Mouse (Mus musculus): ENCODE results near the gene Pi4k2a.

Pi4k2a gene

DNA sequence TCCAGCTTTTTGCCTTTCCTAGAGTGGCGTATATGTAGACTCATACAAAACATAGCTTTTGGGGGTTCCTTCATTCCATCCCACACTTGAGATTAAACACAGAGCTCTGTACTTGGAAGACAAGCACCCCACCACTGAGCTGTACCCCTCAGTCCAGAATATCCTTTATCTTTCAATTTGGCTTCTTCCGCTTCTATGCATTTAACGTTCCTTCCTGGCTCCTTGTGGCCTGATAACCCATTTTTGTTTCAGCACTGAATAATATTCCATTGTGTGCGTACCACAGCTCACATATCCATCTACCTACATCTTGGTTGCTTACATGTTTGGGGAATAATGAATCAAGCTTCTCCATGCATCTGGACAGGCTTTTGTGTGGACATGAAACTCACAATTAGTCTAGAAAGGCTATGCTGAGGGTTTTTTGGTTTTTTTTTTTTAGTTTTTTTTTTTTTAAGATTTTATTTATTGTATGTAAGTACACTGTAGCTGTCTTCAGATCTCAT lies 47.0 kb downstream of the Pi4k2a start:
- DNase-seq = no peak

DNA sequence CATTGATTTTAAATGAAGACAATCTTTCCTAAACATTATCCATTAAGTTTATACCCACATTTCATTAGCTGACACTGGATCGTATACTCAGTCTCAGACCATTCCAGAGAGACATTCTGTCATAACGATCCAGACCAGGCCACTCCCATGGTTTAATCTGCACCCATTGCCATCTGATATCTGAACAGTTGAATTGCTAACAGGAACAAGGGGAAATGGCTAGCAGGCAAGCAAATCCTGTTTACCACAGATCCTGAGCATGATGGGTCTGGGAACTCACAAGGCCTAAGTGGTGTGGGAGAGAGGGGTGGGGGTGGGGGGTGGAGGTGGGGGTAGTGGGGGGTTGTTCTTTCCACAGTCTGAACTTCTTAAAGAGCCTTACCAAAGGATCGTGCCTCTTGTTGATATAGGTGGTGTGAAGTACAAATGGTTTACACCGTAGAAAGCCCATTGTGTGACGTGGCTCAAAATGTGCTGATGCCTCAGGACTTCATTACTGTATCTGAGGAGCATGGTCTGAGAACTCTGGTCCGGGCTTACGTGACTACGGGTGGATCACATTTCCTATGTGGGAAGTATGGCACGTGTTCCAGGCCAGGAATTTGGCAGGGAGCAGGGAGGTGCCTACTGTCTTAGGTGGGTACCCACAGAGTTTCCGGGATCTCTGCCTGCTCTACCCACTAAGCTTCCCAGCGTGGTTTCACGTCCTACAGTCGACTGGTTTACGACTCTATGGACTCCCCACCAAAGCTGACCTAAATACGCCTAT lies 48.4 kb downstream of the Pi4k2a start:
- no peak for DNase-seq

DNA sequence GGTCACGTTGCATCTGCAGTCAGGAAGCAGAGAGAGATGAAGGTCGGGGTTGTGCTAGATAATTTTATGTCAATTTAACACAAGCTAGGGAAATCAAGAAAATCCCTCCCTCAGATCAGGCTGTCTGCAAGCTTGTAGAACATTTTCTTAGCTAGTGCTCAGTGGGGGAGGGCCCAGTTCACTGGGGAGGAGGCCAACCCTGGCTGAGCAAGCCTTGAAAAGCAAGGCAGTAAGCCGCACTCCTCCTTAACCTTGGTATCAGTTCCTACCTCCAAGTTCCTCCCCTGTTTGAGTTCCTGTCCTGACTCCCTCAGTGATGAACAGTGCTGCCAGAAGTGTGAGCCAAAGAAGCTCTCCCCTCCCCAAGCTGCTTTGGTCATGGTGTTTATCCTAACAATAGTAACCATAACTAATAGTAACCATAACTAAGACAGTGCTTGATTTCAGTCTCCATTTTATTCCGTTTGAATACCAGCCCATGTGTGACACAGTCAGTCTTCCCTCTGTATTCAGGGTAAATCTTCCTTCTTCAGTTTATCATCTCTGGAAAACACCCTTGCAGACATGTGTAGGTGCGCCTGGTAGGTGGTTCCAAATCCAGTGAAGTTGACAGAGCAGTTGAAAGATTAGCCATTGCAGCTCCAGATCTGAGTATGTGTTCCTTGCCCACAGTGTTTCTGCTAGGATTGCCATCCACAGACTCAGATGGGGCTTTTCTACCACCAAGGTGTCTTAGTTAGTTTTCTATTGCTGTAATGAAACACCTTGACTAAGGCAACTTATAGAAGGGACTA lies 49.7 kb downstream of the Pi4k2a start:
- DNase-seq = no peak

DNA sequence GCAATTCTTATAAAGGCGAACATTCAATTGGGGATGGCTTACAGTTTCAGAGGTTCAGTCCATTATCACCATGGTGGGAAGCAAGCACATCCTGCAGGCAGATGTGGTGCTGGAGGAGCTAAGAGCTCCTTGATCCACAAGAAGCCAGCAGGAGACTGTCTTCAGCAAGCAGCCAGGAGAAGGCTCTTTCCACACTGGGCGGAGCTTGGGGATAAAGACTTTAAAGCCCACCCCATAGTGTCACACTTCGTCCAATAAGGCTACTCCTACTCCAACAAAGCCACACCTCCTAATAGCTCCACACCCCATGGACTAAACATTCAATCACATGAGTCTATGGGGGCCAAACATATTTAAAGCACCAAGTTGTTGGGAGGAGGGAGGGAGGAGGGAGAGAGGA lies 51.7 kb downstream of the Pi4k2a start:
- DNase-seq = no peak

DNA sequence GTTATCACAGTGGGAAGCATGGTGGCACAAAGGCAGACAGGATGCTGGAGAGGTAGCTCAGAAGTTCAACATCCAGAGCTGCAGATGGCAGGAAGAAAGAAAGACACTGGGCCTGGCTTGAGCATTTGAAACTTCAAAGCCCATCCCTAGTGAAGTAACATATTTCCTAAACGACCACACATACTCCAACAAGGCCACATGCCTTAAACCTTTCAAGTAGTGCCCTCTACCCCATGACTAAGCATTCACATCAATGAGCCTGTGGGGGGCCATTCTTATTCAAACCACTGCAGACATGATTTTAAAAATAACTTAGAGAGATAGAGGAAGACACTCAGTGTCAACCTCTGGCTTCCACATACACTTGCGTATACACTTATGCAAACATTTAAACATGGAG lies 52.5 kb downstream of the Pi4k2a start:
- DNase-seq = no peak

DNA sequence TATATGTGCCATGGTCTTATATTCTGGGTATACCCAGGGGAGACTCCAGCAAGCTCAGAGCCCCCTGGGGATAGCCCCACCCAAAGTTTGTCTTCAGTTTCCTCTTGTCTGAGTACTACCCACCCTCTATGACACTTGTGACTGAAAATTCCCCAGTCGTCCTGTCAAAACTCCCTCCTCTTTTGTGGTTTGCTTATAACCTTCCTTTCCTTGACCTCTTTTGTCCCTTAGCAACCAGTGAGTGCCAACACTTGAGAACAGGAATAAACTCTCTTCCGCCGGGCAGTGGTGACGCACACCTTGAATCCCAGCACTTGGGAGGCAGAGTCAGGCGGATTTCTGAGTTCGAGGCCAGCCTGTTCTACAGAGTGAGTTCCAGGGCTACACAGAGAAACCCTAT lies 53.8 kb downstream of the Pi4k2a start:
- DNase-seq = no peak

DNA sequence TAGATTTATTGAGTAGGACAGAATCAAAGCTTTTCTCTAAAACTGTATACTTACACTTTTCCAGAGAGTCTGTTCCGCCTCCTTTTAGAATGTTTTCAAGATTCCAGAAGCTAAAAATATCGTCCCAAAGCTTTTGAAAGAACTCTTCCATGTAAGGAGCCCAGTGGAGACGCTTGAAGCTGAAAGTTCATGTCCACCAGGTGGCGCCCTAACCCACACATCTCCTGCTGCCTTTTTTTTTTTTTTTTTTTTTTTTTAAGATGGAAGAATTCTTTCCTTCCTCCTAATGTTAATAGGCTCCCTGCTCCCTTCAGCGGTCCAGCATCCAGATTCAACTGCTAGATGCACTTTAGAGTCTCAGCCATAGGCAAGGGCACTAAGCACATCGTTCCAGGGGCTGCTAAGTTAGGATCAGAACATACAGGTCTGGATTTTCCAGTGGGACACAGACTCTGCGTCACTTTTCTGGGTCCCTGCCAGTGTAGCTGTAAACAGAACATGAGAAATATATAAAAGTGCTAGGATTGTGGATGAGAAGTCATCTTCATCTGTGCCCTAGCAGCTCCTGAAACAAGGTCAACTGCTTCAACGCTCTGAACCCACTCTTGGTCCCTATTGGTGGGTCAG lies 54.4 kb downstream of the Pi4k2a start:
- peak; percentile 92 for DNase-seq

DNA sequence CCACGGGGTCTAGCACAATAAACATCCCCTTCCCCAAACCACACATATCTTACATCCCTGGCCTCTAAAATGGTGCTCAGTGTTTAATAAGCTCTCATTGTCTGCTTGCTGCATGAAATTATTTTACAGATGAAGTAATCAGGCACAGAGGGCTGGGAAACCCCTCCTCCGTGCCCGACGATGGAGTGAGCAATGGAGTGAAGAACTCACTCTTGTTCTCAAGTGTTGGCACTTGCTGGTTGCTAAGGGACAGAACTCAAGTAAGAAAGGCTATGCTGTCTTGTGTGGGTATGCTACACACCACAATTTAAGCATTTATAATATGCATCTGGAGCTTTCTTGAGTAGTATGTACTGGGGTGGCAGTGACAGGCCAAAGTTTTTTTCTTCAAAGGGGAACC lies 54.9 kb downstream of the Pi4k2a start:
- no peak for DNase-seq

DNA sequence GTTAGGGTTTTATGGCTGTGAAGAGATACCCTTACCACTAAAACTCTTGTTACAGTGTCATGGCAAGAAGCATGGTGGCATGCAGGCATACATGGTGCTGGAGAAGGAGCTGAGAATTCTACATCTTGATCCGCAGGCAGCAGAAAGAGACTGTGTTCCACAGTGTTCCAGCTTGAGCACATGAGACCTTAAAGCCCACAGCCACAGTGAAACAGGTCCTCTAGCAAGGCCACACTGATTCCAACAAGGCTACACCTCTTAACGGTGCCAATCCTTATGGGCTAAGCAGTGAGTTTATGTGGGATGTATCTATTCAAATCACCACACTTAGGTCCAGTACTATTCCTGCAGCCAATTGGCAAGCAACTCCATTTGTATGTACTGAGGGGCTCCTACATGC lies 55.5 kb downstream of the Pi4k2a start:
- no peak for DNase-seq

DNA sequence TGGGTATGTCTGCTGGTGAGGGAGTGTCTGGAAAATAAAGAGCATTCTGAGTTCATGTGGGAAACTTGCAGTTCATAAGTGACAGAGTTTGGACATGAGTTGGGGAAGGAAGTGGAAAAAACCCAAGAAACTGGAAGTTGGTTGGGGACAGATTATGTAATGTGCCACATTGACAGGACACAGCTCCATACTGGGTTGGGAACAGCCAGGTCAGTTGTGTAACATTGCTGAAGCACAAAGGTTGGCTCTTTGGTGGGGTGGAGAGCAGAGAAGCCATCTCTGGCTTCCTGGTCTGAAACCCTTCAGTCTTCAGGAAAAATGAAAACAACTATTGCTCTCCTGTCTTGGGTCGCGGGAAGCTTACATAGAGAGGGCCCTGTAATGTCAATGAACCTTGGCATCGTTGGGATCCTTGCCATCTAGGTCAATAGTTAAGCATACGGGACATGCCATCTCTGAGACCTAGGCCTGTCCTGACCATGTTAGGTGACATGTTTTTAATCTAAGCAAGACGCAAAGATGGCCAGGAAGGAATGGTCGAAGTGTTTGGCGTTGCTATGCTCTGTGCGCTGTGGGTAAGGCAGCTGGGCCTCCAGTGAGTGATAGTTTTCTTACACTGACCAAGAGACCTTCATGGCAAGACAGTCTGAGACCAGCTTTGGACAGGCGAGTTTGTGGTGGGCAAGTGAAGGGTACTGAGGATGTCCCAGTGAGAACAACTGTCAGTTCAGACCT lies 56.2 kb downstream of the Pi4k2a start:
- DNase-seq = no peak

DNA sequence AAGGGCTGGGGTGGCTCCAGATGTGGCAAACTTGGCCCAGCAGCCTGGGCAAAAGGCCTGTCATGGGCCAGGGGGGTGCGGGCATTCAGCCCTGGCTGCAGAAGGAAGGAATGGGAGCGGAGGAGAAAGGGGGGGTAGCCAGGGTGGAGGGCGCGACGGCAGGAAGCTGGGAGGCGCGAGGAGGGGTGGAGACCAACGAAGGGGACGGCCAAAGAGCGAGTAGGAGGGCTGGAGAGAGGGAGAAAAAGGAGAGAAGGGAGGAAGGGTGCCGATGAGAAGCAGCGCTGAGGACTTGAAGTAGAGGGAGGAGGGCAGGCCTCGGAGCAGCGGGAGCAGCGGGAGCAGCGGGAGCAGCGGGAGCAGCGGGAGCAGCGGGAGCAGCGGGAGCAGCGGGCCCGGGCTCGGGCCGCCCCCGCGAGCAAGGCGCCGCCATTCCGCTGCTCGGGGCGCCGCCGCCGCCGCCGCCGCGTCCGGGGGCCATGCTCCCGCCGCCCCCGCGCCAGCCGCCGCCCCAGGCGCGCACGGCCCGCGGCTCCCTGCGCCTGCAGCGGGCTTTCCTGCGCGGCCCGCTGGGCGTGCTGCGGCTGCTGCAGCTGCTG lies 57.0 kb downstream of the Pi4k2a start, which contains the start of gene Marveld1:
Marveld1 (plus strand) TSS at position 231 of the 599 bp plus-strand sequence.
- peak; percentile 86 for DNase-seq

DNA sequence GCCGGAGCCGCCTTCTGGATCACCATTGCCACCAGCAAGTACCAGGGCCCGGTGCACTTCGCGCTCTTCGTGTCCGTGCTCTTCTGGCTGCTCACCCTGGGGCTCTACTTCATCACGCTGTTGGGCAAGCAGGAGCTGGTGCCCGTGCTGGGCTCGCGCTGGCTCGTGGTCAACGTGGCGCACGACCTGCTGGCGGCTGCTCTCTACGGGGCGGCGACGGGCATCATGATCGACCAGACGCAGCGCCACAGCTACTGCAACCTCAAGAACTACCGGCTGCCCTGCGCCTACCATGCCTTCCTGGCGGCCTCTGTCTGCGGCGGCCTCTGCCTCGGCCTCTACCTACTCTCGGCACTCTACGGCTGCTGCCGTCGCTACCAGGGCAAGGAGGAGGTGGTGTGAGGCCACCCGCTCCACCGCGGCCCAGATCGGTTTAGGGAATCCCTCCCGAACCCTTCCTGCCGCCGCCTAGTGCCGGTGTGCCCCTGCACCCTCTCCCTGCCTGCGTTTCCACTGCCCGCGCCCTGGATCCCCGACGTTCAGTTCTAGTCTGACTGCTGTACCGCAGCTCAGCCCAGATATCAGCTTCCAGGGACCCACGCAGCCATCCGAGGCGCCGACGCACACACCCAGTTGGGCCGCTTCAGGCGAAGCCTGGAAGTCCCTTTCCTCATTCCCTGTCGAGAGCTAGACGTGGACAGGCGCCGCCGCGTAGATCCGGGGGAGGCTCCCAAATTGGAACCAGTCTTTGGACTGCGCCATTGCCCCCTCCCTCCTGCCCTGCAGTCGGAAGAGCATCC lies 57.7 kb downstream of the Pi4k2a start:
- peak; percentile 74 for DNase-seq

DNA sequence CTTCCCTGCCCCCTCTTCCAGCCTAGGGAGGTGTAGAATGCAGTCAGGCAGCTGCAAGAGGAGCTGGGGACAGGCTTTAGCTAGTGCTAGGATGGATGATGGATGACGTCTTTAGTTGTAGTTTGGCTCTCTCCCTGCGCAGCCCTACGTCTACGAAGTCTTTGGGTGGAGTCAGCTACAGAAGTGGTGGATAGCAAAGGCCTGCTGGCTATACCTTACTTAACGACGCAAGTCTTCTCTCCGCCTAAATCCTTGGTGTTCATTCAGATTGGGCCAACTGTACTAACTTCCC lies 58.2 kb downstream of the Pi4k2a start:
- no peak for DNase-seq

DNA sequence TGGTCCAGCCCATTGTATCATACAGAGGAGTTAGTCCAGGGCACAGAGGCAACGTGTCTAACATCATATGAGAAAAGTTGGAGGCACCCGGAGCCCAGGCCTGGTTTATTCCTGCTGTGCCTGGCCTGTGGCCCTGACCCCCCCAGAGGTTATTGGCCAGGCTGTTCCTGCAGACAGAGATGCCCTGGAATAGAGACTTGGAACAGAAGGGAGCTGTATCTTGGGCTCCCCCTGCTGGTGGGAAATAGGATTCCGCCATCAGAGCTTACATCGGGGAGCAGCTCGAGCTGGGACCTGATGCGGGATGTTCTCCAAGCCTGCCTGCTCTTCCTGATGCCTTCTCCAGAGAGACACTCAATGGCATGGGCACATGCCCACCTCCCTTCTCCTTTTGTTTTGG lies 61.7 kb downstream of the Pi4k2a start:
- peak; percentile 91 for DNase-seq

DNA sequence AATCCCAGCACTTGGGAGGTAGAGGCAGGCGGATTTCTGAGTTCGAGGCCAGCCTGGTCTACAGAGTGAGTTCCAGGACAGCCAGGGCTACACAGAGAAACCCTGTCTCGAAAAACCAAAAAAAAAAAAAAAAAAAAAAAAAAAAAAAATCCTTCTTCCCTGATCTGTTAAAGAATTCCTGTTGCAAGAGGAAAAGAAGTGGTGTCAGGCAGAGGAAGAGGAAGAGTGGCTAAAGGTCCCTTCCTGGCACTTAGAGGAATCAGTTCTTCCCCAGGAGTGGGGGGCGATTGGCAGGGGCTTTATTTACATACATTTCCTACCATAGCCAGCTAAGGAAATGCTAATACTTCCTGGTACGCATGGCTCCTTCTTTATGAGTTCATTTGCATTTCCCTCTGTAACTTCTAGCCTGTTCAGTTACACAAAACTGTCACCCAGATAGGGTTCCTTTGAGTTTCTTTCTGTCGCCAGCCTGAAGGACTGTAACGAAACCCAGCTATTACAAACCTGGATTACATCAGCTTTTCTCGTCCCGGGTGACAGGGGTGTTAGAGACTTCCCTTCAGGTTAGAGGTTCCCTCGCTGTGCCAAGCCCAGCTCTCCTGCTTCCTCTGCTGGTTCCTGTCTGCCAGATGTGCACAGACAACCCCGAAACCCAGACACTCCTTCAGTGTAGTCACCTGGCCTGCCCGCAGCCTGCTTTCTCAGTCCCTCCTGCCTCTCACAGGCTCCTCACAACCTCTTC lies 67.4 kb downstream of the Pi4k2a start:
- DNase-seq = no peak

DNA sequence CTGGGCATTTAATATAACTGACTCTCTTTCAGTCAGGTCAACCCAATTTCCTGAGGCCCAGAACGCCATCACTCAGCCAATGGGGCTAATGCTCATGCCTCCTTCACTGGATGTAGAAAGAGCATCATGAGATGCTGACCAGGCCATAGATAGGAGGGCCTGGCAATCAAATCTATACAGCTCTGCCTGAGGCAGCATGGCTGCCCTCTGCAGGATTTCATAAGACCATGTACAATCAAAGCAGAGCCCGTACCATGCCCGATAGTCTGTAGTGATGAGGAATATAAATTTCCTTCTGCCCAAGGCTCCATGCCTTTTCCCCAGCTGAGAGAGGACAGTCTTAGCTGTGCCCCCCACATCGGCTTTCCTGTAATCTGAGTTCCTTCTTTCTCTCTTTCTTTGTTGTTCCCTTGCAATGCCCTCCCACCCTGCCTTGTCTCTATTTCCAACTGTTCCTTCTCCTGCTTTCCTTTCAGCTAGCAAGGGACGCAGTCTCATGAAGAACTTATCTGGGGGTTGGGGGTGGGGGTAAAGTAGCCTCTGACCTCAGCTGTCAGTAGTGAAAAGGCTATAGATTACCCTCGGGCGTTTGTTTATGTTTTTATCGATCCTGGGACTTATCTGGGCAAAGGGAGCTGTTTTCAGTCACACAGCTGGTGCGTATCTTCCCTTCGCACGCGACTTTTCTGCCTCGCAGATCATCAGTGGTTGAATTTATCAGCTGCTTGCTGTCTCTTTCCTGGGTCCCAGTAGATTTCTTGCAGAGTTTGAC lies 68.2 kb downstream of the Pi4k2a start:
- no peak for DNase-seq

DNA sequence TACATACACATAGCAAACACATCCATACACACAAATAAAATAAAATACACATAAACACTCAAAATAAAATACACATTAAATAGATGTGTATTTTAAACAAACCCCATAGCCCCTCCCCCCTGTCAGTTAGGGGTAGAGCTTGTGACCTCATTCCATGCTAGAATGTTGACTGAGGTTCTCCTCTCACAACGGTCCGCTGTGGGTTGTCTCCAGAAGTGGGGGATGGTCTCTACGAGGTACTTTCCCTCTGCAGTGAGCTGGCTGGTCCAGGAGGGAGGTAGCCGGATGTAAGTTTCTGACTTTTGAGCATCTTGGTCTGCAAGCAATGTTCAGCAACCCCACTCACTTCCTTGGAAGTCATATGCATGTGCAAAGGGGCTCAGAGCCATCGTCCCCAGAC lies 73.5 kb downstream of the Pi4k2a start, which contains the start of gene Zfyve27:
Zfyve27 (plus strand) TSS at position 188 of the 400 bp plus-strand sequence.
- no peak for DNase-seq

DNA sequence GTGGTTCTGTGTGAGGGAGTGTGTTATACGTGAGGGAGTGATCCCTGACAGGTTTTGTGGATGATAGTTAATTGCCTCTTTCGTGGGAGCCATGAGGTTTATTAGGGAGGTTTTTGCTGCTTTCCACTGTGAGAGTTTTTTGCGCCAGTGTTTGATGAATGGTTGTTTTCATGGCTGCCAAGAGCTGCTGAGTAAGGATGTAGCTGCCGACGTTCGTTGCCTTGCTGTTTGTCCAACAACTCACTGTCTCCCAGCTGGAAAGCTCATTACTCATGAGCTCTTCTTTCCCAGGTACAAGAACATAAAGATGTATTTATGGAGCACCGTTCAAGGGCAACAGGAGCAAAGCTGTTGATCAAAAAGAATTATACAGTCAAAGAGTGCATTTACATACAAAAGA lies 73.9 kb downstream of the Pi4k2a start:
- DNase-seq = no peak

DNA sequence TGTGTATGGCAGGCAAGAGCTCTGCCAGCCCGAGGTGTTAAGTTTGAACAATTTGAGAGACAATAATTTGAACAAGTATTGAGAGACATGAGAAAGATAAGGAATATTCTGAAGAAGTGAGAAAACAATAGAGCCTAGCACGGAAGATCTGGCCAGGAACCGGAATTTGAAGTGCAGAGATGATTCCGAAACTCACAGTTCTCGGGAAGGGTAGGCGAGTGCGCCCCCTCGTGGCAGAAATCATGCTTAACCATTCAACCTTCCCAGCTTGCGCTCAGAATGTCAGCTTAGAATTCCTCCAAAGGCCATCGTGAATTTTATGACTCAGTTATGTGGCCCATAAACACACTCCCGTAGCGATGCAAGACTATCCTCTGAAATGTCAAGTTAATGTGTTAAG lies 75.9 kb downstream of the Pi4k2a start:
- peak; percentile 89 for DNase-seq

DNA sequence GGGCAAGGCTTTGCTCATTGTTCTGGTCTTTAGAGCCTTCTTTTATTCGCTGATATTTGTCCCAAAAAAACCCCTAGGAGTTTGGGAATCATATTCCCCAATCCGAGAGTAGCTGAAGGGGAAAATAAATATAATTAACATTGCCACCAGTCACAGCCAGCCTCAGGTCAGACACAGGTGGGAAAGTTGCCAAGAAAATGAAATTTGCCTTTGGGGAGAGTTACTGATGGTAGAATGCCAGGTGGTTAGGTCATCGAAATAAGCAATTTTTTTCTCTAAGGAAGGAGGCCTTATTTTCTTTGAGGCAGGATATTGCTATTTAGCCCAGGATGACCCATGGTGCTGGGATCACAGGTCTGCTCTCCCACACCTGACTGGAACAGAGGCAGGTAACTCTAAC lies 76.5 kb downstream of the Pi4k2a start:
- no peak for DNase-seq

All from kidney, postnatal 14 days (tissue).